Mouse (Mus musculus) stomach, adult 2 months (tissue): ENCODE data around the gene Rgs6. TPM values are rescaled to one million over a fixed set of nuclear protein-coding genes. Genes with fewer than 3 reads are reported as not detected.

ENCODE experiments used
- polyA plus RNA-seq: library from polyadenylated mRNA; depleted of rRNA; stranded (reverse); fragments of >200 nt; gene quantifications from 2 replicates; pipeline ENCODE4 v1.2.3, GENCODE M21; 2012; rRNA removed

Gene Rgs6
- 0.81 and 1.0 TPM in 2 replicates for polyA plus RNA-seq

GRCm38 (mm10) chr12:82588017-82588416 is at the start of gene Rgs6:
Gene Rgs6 (plus strand): TSS chr12:82588292.

